Mouse (Mus musculus): Measurements from ENCODE around the gene Hcn3.

- TF ChIP-seq POLR2A (IDR thresholded peaks at IDR 0.05; ENCODE audit: borderline replicate concordance, extremely low read depth, insufficient read depth, insufficient read length, poor library complexity, severe bottlenecking) (no peak), CTCF (IDR thresholded peaks at IDR 0.05; ENCODE audit: borderline replicate concordance, extremely low read depth, insufficient read depth, insufficient read length) (no peak)
These were observed 28.2 kb downstream of the Hcn3 start for GRCm38 (mm10) chr3:89131816-89132215.
